Mouse (Mus musculus): ENCODE measurements around the gene Snd1. TPM values are rescaled to one million over a fixed set of nuclear protein-coding genes. Genes with fewer than 3 reads are reported as not detected.
A peak's percentile ranks its signal among the peaks of the same experiment; 100 is the strongest.

The Snd1 gene
- polyA plus RNA-seq, 1 experiment from 2014 or later, result 127 TPM

GRCm38 (mm10) chr6:28828593-28828992 lies 353.7 kb downstream of the Snd1 start:
- peaks cover 14% of the 10 kb centered on the region; the same call in 1 of the 2 replicates for H3K27me3 ChIP-seq (replicated peaks; ENCODE audit: control insufficient read depth, insufficient read depth, low read length)
- WGBS, result 30% methylated on average over 6 of the region's 6 CpGs
- H3K9ac ChIP-seq (ENCODE audit: low read depth, low read length), result no peak overlapping the region
- no peak overlapping the region for H3K4me2 ChIP-seq (ENCODE audit: low read depth, low read length)
- peak; percentile 47 for ATAC-seq
- no peak overlapping the region for H3K27ac ChIP-seq (ENCODE audit: low read length)
- H3K4me1 ChIP-seq (ENCODE audit: control insufficient read depth, insufficient read depth, low read length), result peaks cover 10% of the 10 kb centered on the region
- no peak overlapping the region for H3K4me3 ChIP-seq (ENCODE audit: low read length)
- no peaks in the 10 kb centered on the region for H3K9me3 ChIP-seq (ENCODE audit: control insufficient read depth, low read length)
- H3K36me3 ChIP-seq (ENCODE audit: control insufficient read depth, insufficient read depth, low read length), result no peaks in the 10 kb centered on the region

- H3K9ac ChIP-seq (ENCODE audit: low read depth, low read length), result no peak overlapping the region
- H3K4me3 ChIP-seq (ENCODE audit: low read length), result no peak overlapping the region
- peaks cover 12% of the 10 kb centered on the region for H3K4me1 ChIP-seq (ENCODE audit: control insufficient read depth, insufficient read depth, low read length)
- H3K27ac ChIP-seq (ENCODE audit: low read length), result no peak overlapping the region
- 89% methylated on average over 12 of the region's 12 CpGs for WGBS
- H3K4me2 ChIP-seq (ENCODE audit: low read depth, low read length), result no peak overlapping the region
- no peak for ATAC-seq
- H3K9me3 ChIP-seq (ENCODE audit: control insufficient read depth, low read length), result no peaks in the 10 kb centered on the region
- H3K36me3 ChIP-seq (ENCODE audit: control insufficient read depth, insufficient read depth, low read length), result no peaks in the 10 kb centered on the region
- peaks cover 14% of the 10 kb centered on the region; the same call in 1 of the 2 replicates for H3K27me3 ChIP-seq (replicated peaks; ENCODE audit: control insufficient read depth, insufficient read depth, low read length)
Measured at GRCm38 (mm10) chr6:28830306-28830705, 355.4 kb downstream of the Snd1 start.

- no peak for ATAC-seq
- peak within 1 kb of the TSS; percentile 100 for H3K4me2 ChIP-seq (ENCODE audit: low read depth, low read length)
- no peaks in the 10 kb centered on the region for H3K36me3 ChIP-seq (ENCODE audit: control insufficient read depth, insufficient read depth, low read length)
- no peaks in the 10 kb centered on the region for H3K9me3 ChIP-seq (ENCODE audit: control insufficient read depth, low read length)
- peak within 1 kb of the TSS; percentile 70 for H3K4me3 ChIP-seq (ENCODE audit: low read length)
- peaks cover 14% of the 10 kb centered on the region; the same call in 1 of the 2 replicates for H3K27me3 ChIP-seq (replicated peaks; ENCODE audit: control insufficient read depth, insufficient read depth, low read length)
- 53% methylated on average over 27 of the region's 27 CpGs for WGBS
- peak within 1 kb of the TSS; percentile 70; the same call in 1 of the 2 replicates for H3K27ac ChIP-seq (ENCODE audit: low read length)
- H3K4me1 ChIP-seq (ENCODE audit: control insufficient read depth, insufficient read depth, low read length), result peaks cover 12% of the 10 kb centered on the region
- H3K9ac ChIP-seq (ENCODE audit: low read depth, low read length), result peak within 1 kb of the TSS; percentile 79
Measured at GRCm38 (mm10) chr6:28831011-28831853, 356.3 kb downstream of the Snd1 start, which contains the start of gene Lrrc4. Lrrc4 (minus strand) TSS chr6:28831747.

- WGBS, result under 1% methylated on average over 73 of the region's 82 CpGs
- H3K27ac ChIP-seq (ENCODE audit: low read length), result peak overlapping the region; percentile 70; the same call in 1 of the 2 replicates
- H3K4me1 ChIP-seq (ENCODE audit: control insufficient read depth, insufficient read depth, low read length), result peaks cover 10% of the 10 kb centered on the region
- H3K27me3 ChIP-seq (replicated peaks; ENCODE audit: control insufficient read depth, insufficient read depth, low read length), result peaks cover 14% of the 10 kb centered on the region; the same call in 1 of the 2 replicates
- ATAC-seq, result peak; percentile 32
- H3K9ac ChIP-seq (ENCODE audit: low read depth, low read length), result peak overlapping the region; percentile 79
- H3K9me3 ChIP-seq (ENCODE audit: control insufficient read depth, low read length), result no peaks in the 10 kb centered on the region
- peak overlapping the region; percentile 100 for H3K4me2 ChIP-seq (ENCODE audit: low read depth, low read length)
- no peaks in the 10 kb centered on the region for H3K36me3 ChIP-seq (ENCODE audit: control insufficient read depth, insufficient read depth, low read length)
- H3K4me3 ChIP-seq (ENCODE audit: low read length), result peak overlapping the region; percentile 70
Measured at GRCm38 (mm10) chr6:28831854-28832750, 357.2 kb downstream of the Snd1 start.

- peak overlapping the region; percentile 70 for H3K27ac ChIP-seq (ENCODE audit: low read length)
- no peaks in the 10 kb centered on the region for H3K36me3 ChIP-seq (ENCODE audit: control insufficient read depth, insufficient read depth, low read length)
- ATAC-seq, result peak; percentile 58
- H3K9ac ChIP-seq (ENCODE audit: low read depth, low read length), result peak overlapping the region; percentile 79
- peak overlapping the region; percentile 100 for H3K4me2 ChIP-seq (ENCODE audit: low read depth, low read length)
- H3K4me1 ChIP-seq (ENCODE audit: control insufficient read depth, insufficient read depth, low read length), result peaks cover 10% of the 10 kb centered on the region
- under 1% methylated on average over 58 of the region's 58 CpGs for WGBS
- peaks cover 14% of the 10 kb centered on the region; the same call in 1 of the 2 replicates for H3K27me3 ChIP-seq (replicated peaks; ENCODE audit: control insufficient read depth, insufficient read depth, low read length)
- no peaks in the 10 kb centered on the region for H3K9me3 ChIP-seq (ENCODE audit: control insufficient read depth, low read length)
- peak overlapping the region; percentile 70 for H3K4me3 ChIP-seq (ENCODE audit: low read length)
Measured at GRCm38 (mm10) chr6:28832751-28833291, 357.9 kb downstream of the Snd1 start.

- Histone ChIP-seq H3K4me3 (ENCODE audit: low read length) (peak overlapping the region; percentile 70), H3K4me1 (ENCODE audit: control insufficient read depth, insufficient read depth, low read length) (peaks cover 10% of the 10 kb centered on the region), H3K36me3 (ENCODE audit: control insufficient read depth, insufficient read depth, low read length) (no peaks in the 10 kb centered on the region), H3K9me3 (ENCODE audit: control insufficient read depth, low read length) (no peaks in the 10 kb centered on the region), H3K27ac (ENCODE audit: low read length) (peak overlapping the region; percentile 4; the same call in 1 of the 2 replicates), H3K4me2 (ENCODE audit: low read depth, low read length) (peak overlapping the region; percentile 100), H3K9ac (ENCODE audit: low read depth, low read length) (peak overlapping the region; percentile 79), H3K27me3 (replicated peaks; ENCODE audit: control insufficient read depth, insufficient read depth, low read length) (peaks cover 14% of the 10 kb centered on the region; the same call in 1 of the 2 replicates)
- ATAC-seq, result peak; percentile 38
- 2% methylated on average over 43 of the region's 43 CpGs for WGBS
Measured at GRCm38 (mm10) chr6:28833380-28833822, 358.5 kb downstream of the Snd1 start.

GRCm38 (mm10) chr6:28834046-28834445 lies 359.1 kb downstream of the Snd1 start:
- peak; percentile 47 for ATAC-seq
- Histone ChIP-seq H3K36me3 (ENCODE audit: control insufficient read depth, insufficient read depth, low read length) (no peaks in the 10 kb centered on the region), H3K27me3 (replicated peaks; ENCODE audit: control insufficient read depth, insufficient read depth, low read length) (peaks cover 14% of the 10 kb centered on the region; the same call in 1 of the 2 replicates), H3K4me3 (ENCODE audit: low read length) (no peak overlapping the region; the same call in 1 of the 2 replicates), H3K4me1 (ENCODE audit: control insufficient read depth, insufficient read depth, low read length) (peaks cover 10% of the 10 kb centered on the region), H3K27ac (ENCODE audit: low read length) (peak overlapping the region; percentile 4; the same call in 1 of the 2 replicates), H3K9me3 (ENCODE audit: control insufficient read depth, low read length) (no peaks in the 10 kb centered on the region), H3K9ac (ENCODE audit: low read depth, low read length) (peak overlapping the region; percentile 79), H3K4me2 (ENCODE audit: low read depth, low read length) (no peak overlapping the region; the same call in 1 of the 2 replicates)
- WGBS, result 47% methylated on average over 2 of the region's 2 CpGs

- peak; percentile 26 for ATAC-seq
- no peaks in the 10 kb centered on the region for H3K9me3 ChIP-seq (ENCODE audit: control insufficient read depth, low read length)
- no peak overlapping the region for H3K4me2 ChIP-seq (ENCODE audit: low read depth, low read length)
- peaks cover 10% of the 10 kb centered on the region for H3K4me1 ChIP-seq (ENCODE audit: control insufficient read depth, insufficient read depth, low read length)
- H3K36me3 ChIP-seq (ENCODE audit: control insufficient read depth, insufficient read depth, low read length), result no peaks in the 10 kb centered on the region
- no peak overlapping the region for H3K27ac ChIP-seq (ENCODE audit: low read length)
- 0 out of 2 replicates have a peak, but pooled peaks cover under 1% of the 10 kb centered on the region for H3K27me3 ChIP-seq (replicated peaks; ENCODE audit: control insufficient read depth, insufficient read depth, low read length)
- no peak overlapping the region for H3K4me3 ChIP-seq (ENCODE audit: low read length)
- no peak overlapping the region for H3K9ac ChIP-seq (ENCODE audit: low read depth, low read length)
Measured at GRCm38 (mm10) chr6:28836600-28836999, 361.7 kb downstream of the Snd1 start.
